ENCODE assay signal across 15 mouse cellular contexts in genomic region chr4:127861319-127862117, GRCm38 (mm10).
DNase-seq lines count a peak whose midpoint lies in the region; ATAC-seq and TF ChIP-seq lines count a peak whose summit lies in the region.
"Had no signal": no experiment of that assay in that cellular context is flagged by ENCODE, and none has a peak within 500 bp of the region (broad histone marks: within the 10 kb centered on the region; RNA-seq: fewer than 3 reads in every experiment).

No protein-coding gene starts in this region.

- TF ChIP-seq POLR2A in brain, embryonic 14.5 days (IDR thresholded peaks at IDR 0.05; ENCODE audit: borderline replicate concordance, extremely low read depth, insufficient read depth, insufficient read length, poor library complexity, severe bottlenecking), result no peak

- no peak for TF ChIP-seq CTCF in brain, embryonic 14.5 days (IDR thresholded peaks at IDR 0.05; ENCODE audit: borderline replicate concordance, extremely low read depth, insufficient read depth, insufficient read length)

- 0 out of 2 replicates have a peak overlapping the region, but pooled peaks have one; percentile 18 for H3K27ac ChIP-seq in hindbrain, embryonic 13.5 days
- H3K27ac ChIP-seq in hindbrain, embryonic 12.5 days, result no peak overlapping the region
- H3K27ac ChIP-seq: midbrain, embryonic 12.5 days had no signal

- no peak overlapping the region for H3K4me3 ChIP-seq in hindbrain, embryonic 13.5 days
- no peak overlapping the region for H3K4me3 ChIP-seq in hindbrain, embryonic 12.5 days
- H3K4me3 ChIP-seq: midbrain, embryonic 12.5 days had no signal

- ATAC-seq in hindbrain, embryonic 13.5 days (ENCODE audit: low FRiP score), result no peak
- no peak for ATAC-seq in hindbrain, embryonic 12.5 days (ENCODE audit: low FRiP score)
- ATAC-seq in inflammation-experienced regulatory T-cells, adult 6 months, result no peak
- ATAC-seq: liver, postnatal 0 days had no signal

- no peaks in the 10 kb centered on the region for H3K36me3 ChIP-seq in hindbrain, embryonic 13.5 days
- H3K36me3 ChIP-seq in hindbrain, embryonic 12.5 days, result no peaks in the 10 kb centered on the region
- H3K36me3 ChIP-seq: midbrain, embryonic 12.5 days had no signal

- H3K4me1 ChIP-seq in hindbrain, embryonic 13.5 days (replicated peaks), result peaks cover 8% of the 10 kb centered on the region; the same call in 1 of the 2 replicates
- H3K4me1 ChIP-seq in hindbrain, embryonic 12.5 days, result peaks cover 8% of the 10 kb centered on the region; the same call in 1 of the 2 replicates

- H3K4me2 ChIP-seq in hindbrain, embryonic 13.5 days, result no peak overlapping the region
- H3K4me2 ChIP-seq in hindbrain, embryonic 12.5 days (replicated peaks), result no peak overlapping the region
- H3K4me2 ChIP-seq: midbrain, embryonic 12.5 days had no signal

- H3K9ac ChIP-seq in hindbrain, embryonic 13.5 days, result peak overlapping the region; percentile 40; the same call in 1 of the 2 replicates
- no peak overlapping the region for H3K9ac ChIP-seq in hindbrain, embryonic 12.5 days
- H3K9ac ChIP-seq: liver, postnatal 0 days; midbrain, embryonic 12.5 days had no signal

- 47% methylated on average over 16 of the region's 16 CpGs for WGBS in hindbrain, embryonic 13.5 days
- WGBS in hindbrain, embryonic 12.5 days, result 55% methylated on average over 16 of the region's 16 CpGs

- no peaks in the 10 kb centered on the region for H3K27me3 ChIP-seq in hindbrain, embryonic 13.5 days
- H3K27me3 ChIP-seq in hindbrain, embryonic 12.5 days, result no peaks in the 10 kb centered on the region
- H3K27me3 ChIP-seq: midbrain, embryonic 12.5 days had no signal

- peak; percentile 84 for DNase-seq in brain, embryonic 14.5 days (ENCODE audit: low read depth)
- DNase-seq in frontal cortex, adult 2 months (ENCODE audit: extremely low spot score in 1 of 2, low spot score in 1 of 2), result peak; percentile 52 to 74
- peak; percentile 39 to 53 for DNase-seq in left cerebral cortex, postnatal 36 days (ENCODE audit: low spot score in 2 of 2)
- DNase-seq in lung, adult 18-20 months, result no peak
- DNase-seq in cerebellum, adult 18-20 months, result no peak
- DNase-seq: adrenal gland, postnatal 10 days; cerebellum, adult 11-12 months; gastrocnemius, postnatal 25 days; kidney, adult 11 months; liver, postnatal 0 days; thymus, postnatal 14 days had no signal

- intact Hi-C loops in left cerebral cortex, postnatal 36 days (cut with DNase I), result loop anchor here (5.0 kb wide), 1 partner anchor 126 kb away; the partner anchor contains the start of gene Csmd2

- no peaks in the 10 kb centered on the region for H3K9me3 ChIP-seq in hindbrain, embryonic 13.5 days
- no peaks in the 10 kb centered on the region for H3K9me3 ChIP-seq in hindbrain, embryonic 12.5 days (replicated peaks)
- H3K9me3 ChIP-seq: midbrain, embryonic 12.5 days had no signal

Comparison
In these comparisons a context has a peak if more than half of its experiments do, and no peak if none do; other contexts are left out.
1. DNase-seq: peak in brain, embryonic 14.5 days (single experiment), frontal cortex, adult 2 months (2 of 2) and left cerebral cortex, postnatal 36 days (2 of 2); none in lung, adult 18-20 months (0 of 2) and cerebellum, adult 18-20 months (0 of 2).